Mouse (Mus musculus) CH12.LX (cell line): ENCODE data around the gene Ceacam10. TPM values are rescaled to one million over a fixed set of nuclear protein-coding genes. Genes with fewer than 3 reads are reported as not detected.
A peak's percentile ranks its signal among the peaks of the same experiment; 100 is the strongest.

Experiments used
- DNase-seq: peaks from one replicate; pipeline ENCODE4 v3.0.0-alpha.2; 2013; ENCODE audit errors: extremely low read depth
- H3K27ac ChIP-seq: 2 replicates; pipeline ENCODE4 v1.5.1; 2012; ENCODE audit warnings: low read depth, mild to moderate bottlenecking, control low read depth, moderate library complexity; ENCODE audit not compliant: insufficient read depth
- H3K27me3 ChIP-seq: replicated peaks from 2 replicates; pipeline ENCODE3; 2012; ENCODE audit warnings: inconsistent platforms
- H3K36me3 ChIP-seq, 2 experiments: replicated peaks in 1 of 2; 2 replicates each; pipeline versions ENCODE3 to v1.6.1; 2012; ENCODE audit warnings: inconsistent platforms in 1 of 2, low read length in 1 of 2, mild to moderate bottlenecking in 1 of 2, mixed read lengths in 1 of 2, moderate library complexity in 1 of 2; ENCODE audit not compliant: control insufficient read depth in 1 of 2, insufficient read depth in 1 of 2
- H3K4me1 ChIP-seq, 2 experiments: 2 replicates each; pipeline ENCODE4 v1.6.1; 2012; ENCODE audit warnings: inconsistent platforms in 1 of 2, moderate library complexity in 1 of 2; ENCODE audit not compliant: insufficient read depth in 2 of 2, control insufficient read depth in 1 of 2
- H3K4me2 ChIP-seq: 2 replicates; pipeline ENCODE4 v1.6.1; 2012; ENCODE audit warnings: low read depth, mild to moderate bottlenecking, control low read depth; ENCODE audit not compliant: poor library complexity, insufficient read depth, severe bottlenecking
- H3K4me3 ChIP-seq, 3 experiments: fragments of 150-350 bp in 1 of 3; sonication (generic) in 1 of 3; replicated peaks in 1 of 3; 2 replicates each; pipeline versions ENCODE3 to v1.5.1; 2011 to 2012; ENCODE audit warnings: low read depth in 2 of 3, low read length in 2 of 3, mild to moderate bottlenecking in 2 of 3, moderate library complexity in 2 of 3, control low read depth in 1 of 3, improper control_type of control experiment in 1 of 3, inconsistent platforms in 1 of 3, mixed read lengths in 1 of 3; ENCODE audit not compliant: poor library complexity in 1 of 3
- H3K79me2 ChIP-seq: replicated peaks from 2 replicates; pipeline ENCODE4 v1.6.1; 2012; ENCODE audit warnings: mild to moderate bottlenecking, moderate library complexity; ENCODE audit not compliant: control insufficient read depth, poor library complexity, insufficient read depth, severe bottlenecking; ENCODE audit errors: extremely low read depth
- H3K9ac ChIP-seq: 2 replicates; pipeline ENCODE4 v1.6.1; 2012; ENCODE audit warnings: low read depth, mild to moderate bottlenecking, control low read depth, moderate library complexity; ENCODE audit not compliant: insufficient read depth
- H3K9me3 ChIP-seq: replicated peaks from 2 replicates; pipeline ENCODE3; 2012; ENCODE audit warnings: low read length, inconsistent platforms, mixed read lengths
- BHLHE40 ChIP-seq: IDR thresholded peaks from 2 replicates; pipeline ENCODE4 v1.6.1; 2011; ENCODE audit warnings: mild to moderate bottlenecking, low read depth, low read length, improper control_type of control experiment
- CHD2 ChIP-seq: IDR thresholded peaks from 2 replicates; pipeline ENCODE4 v1.6.1; 2011; ENCODE audit warnings: low read length, improper control_type of control experiment
- CTCF ChIP-seq, 2 experiments: IDR thresholded peaks in 1 of 2; conservative IDR thresholded peaks in 1 of 2; 2 replicates each; pipeline ENCODE4 v1.5.1; 2011 to 2012; ENCODE audit warnings: low read depth in 2 of 2, low read length in 2 of 2, improper control_type of control experiment in 1 of 2, inconsistent platforms in 1 of 2, mild to moderate bottlenecking in 1 of 2, moderate library complexity in 1 of 2
- ELF1 ChIP-seq: IDR thresholded peaks from 2 replicates; pipeline ENCODE4 v1.6.1; 2014; ENCODE audit warnings: low read depth, mild to moderate bottlenecking, inconsistent platforms, low read length, improper control_type of control experiment
- ETS1 ChIP-seq: conservative IDR thresholded peaks from 2 replicates; pipeline ENCODE4 v1.6.1; 2012; ENCODE audit warnings: low read depth, mild to moderate bottlenecking, inconsistent platforms, low read length, improper control_type of control experiment, moderate library complexity
- HCFC1 ChIP-seq: IDR thresholded peaks from 2 replicates; pipeline ENCODE4 v1.6.1; 2012; ENCODE audit warnings: low read depth, mild to moderate bottlenecking, inconsistent platforms, low read length, improper control_type of control experiment
- JUN ChIP-seq: IDR thresholded peaks from 2 replicates; pipeline ENCODE4 v1.6.1; 2011; ENCODE audit warnings: low read depth, mild to moderate bottlenecking, low read length, improper control_type of control experiment, moderate library complexity; ENCODE audit not compliant: insufficient read depth
- KAT2A ChIP-seq: IDR thresholded peaks from 2 replicates; pipeline ENCODE4 v1.6.1; 2012; ENCODE audit warnings: low read length, improper control_type of control experiment, inconsistent platforms; ENCODE audit not compliant: insufficient replicate concordance
- MAX ChIP-seq: IDR thresholded peaks from 2 replicates; pipeline ENCODE4 v1.6.1; 2011; ENCODE audit warnings: low read length, improper control_type of control experiment
- MEF2A ChIP-seq: IDR thresholded peaks from 2 replicates; pipeline ENCODE4 v1.6.1; 2014; ENCODE audit warnings: low read depth, mild to moderate bottlenecking, inconsistent platforms, low read length, improper control_type of control experiment, borderline replicate concordance
- MXI1 ChIP-seq: IDR thresholded peaks from 2 replicates; pipeline ENCODE4 v1.6.1; 2011; ENCODE audit warnings: mild to moderate bottlenecking, low read depth, low read length, improper control_type of control experiment
- SIN3A ChIP-seq: IDR thresholded peaks from 2 replicates; pipeline ENCODE4 v1.6.1; 2012; ENCODE audit warnings: low read length, improper control_type of control experiment, inconsistent platforms
- TBP ChIP-seq: conservative IDR thresholded peaks from 2 replicates; pipeline ENCODE4 v1.6.1; 2011; ENCODE audit warnings: low read depth, low read length, improper control_type of control experiment
- USF1 ChIP-seq: IDR thresholded peaks from 2 replicates; pipeline ENCODE4 v1.6.1; 2014; ENCODE audit warnings: low read depth, mild to moderate bottlenecking, inconsistent platforms, low read length, improper control_type of control experiment
- USF2 ChIP-seq: conservative IDR thresholded peaks from 2 replicates; pipeline ENCODE4 v1.6.1; 2011; ENCODE audit warnings: low read depth, low read length, improper control_type of control experiment
- ZKSCAN1 ChIP-seq: IDR thresholded peaks from 2 replicates; pipeline ENCODE4 v1.6.1; 2012; ENCODE audit warnings: low read depth, inconsistent platforms, low read length, improper control_type of control experiment, borderline replicate concordance
- ZMIZ1 ChIP-seq: IDR thresholded peaks from 2 replicates; pipeline ENCODE4 v1.6.1; 2012; ENCODE audit warnings: low read depth, mild to moderate bottlenecking, inconsistent platforms, low read length, improper control_type of control experiment
- dilution Hi-C: fragments of 300-500 bp; cut with MboI; formaldehyde crosslinking; loops from 2 replicates; pipeline ENCODE4 v1.14.3; 2020; ENCODE audit warnings: low sequenced_read_pairs; ENCODE audit not compliant: extremely low pct_unique_long_range_greater_than_20kb, extremely low pct_ligation_motif_present
- in situ Hi-C: fragments of 300-500 bp; cut with MboI; formaldehyde crosslinking; loops from 3 replicates; pipeline ENCODE4 v1.14.3; 2019; ENCODE audit warnings: low sequenced_read_pairs, low pct_ligation_motif_present, low pct_unique_long_range_greater_than_20kb, mixed read lengths
- polyA plus RNA-seq: library from polyadenylated mRNA; unstranded; fragments of >175 nt; gene quantifications from 2 replicates; pipeline ENCODE4 v1.2.1, GENCODE M21; 2012; ENCODE audit warnings: low read depth; ENCODE audit not compliant: insufficient read length
- total RNA-seq, 2 experiments: library from RNA; depleted of rRNA; stranded (reverse); fragments of 300-350 nt in 1 of 2; fragments of >200 nt in 1 of 2; gene quantifications; 2 replicates each; pipeline ENCODE4 v1.2.3; 2012 to 2014

Ceacam10 gene
- total and polyA plus RNA-seq, 3 experiments = 0.17 TPM; not detected in 2

GRCm38 (mm10) chr7:24773942-24774535 lies 3.0 kb upstream of the Ceacam10 start:
- H3K36me3 ChIP-seq = no peaks in the 10 kb centered on the region
- dilution Hi-C loops (no loop called here), in situ Hi-C loops (no loop called here)
- no peak overlapping the region for H3K27ac ChIP-seq
- peaks cover 36% of the 10 kb centered on the region for H3K27me3 ChIP-seq
- H3K79me2 ChIP-seq = no peaks in the 10 kb centered on the region
- DNase-seq = no peak
- no peaks in the 10 kb centered on the region for H3K4me1 ChIP-seq
- no peak overlapping the region for H3K4me3 ChIP-seq
- H3K9me3 ChIP-seq = peaks cover 12% of the 10 kb centered on the region
- TF ChIP-seq USF1 (no peak), JUN (no peak), ETS1 (no peak), MEF2A (no peak), KAT2A (no peak), CTCF (conservative IDR thresholded peaks at IDR 0.05 in 1 of 2, IDR thresholded peaks at IDR 0.05 in 1 of 2; ENCODE audit: low read depth in 2 of 2, low read length in 2 of 2) (no peak), BHLHE40 (no peak), ZMIZ1 (no peak), MAX (no peak), ELF1 (no peak), MXI1 (no peak), TBP (no peak), ZKSCAN1 (no peak), HCFC1 (no peak), CHD2 (no peak)
- no peak overlapping the region for H3K9ac ChIP-seq
- H3K4me2 ChIP-seq = no peak overlapping the region

DNA sequence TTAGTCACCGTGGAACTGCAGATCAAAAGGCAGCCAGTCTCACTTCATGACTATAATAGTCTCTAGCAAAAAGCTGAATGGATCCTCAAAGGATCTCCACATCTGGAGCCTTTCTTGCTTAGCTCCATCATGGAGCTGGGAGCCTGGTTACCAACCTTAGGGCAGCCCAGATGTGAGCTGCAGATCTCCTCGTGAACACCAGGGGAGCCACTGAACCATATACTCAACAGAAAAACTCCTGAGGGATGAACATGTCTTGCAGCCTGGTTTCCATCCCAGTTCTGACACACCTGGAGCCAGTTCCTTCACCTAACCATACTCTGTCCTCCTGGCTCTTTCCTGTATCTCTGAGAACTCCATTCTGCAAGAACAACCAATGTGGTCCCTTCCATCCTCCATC lies 861 bp upstream of the Ceacam10 start:
- Histone ChIP-seq H3K4me3 (no peak overlapping the region), H3K27ac (no peak overlapping the region), H3K79me2 (no peaks in the 10 kb centered on the region), H3K4me1 (no peaks in the 10 kb centered on the region), H3K9ac (no peak overlapping the region), H3K4me2 (no peak overlapping the region), H3K27me3 (peaks cover 46% of the 10 kb centered on the region), H3K9me3 (peaks cover 4% of the 10 kb centered on the region), H3K36me3 (no peaks in the 10 kb centered on the region)
- peak; percentile 6 for DNase-seq
- no peak for TF ChIP-seq MEF2A
- no peak for TF ChIP-seq ZMIZ1
- no peak for TF ChIP-seq USF2
- peak in 1 of 2 experiments; percentile 33; a peak in 2 of 4 replicates for TF ChIP-seq CTCF (conservative IDR thresholded peaks at IDR 0.05 in 1 of 2, IDR thresholded peaks at IDR 0.05 in 1 of 2; ENCODE audit: low read depth in 2 of 2, low read length in 2 of 2)
- TF ChIP-seq SIN3A = no peak
- in situ Hi-C loops (no loop called here), dilution Hi-C loops (no loop called here)
